Mouse (Mus musculus): Measurements from ENCODE around the gene Gm21954.

DNA sequence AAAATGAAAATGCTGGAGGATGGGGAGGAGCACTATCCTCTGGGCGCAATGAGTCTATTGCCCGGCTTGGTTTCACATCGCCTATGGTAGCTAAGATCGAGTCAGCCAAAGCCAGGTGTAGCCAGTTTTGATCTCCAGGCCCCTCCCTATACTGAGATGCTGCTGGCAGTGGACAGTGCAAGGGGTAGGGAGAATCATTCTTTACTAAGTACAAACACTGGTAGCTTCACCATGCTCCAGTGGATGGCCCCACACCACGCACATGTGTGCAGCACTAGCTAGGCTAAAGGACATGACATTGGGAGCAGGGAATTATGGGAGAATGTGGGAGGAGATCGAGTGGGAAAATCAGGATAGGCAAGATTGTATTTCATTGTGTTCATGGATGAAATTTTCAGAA, 53.2 kb downstream of the Gm21954 start:
- TF ChIP-seq CHD1 (IDR thresholded peaks at IDR 0.05; ENCODE audit: low read depth, low read length) (no peak), MEF2A (IDR thresholded peaks at IDR 0.05; ENCODE audit: borderline replicate concordance, low read depth, low read length) (no peak), CTCF (conservative IDR thresholded peaks at IDR 0.05 in 1 of 2, IDR thresholded peaks at IDR 0.05 in 1 of 2; ENCODE audit: low read depth in 2 of 2, low read length in 2 of 2) (no peak), MAX (IDR thresholded peaks at IDR 0.05; ENCODE audit: low read length) (no peak), EP300 (IDR thresholded peaks at IDR 0.05; ENCODE audit: low read length) (no peak)
